Mouse (Mus musculus) kidney, embryonic 15.5 days (tissue): Measurements from ENCODE around the gene Dgcr2. TPM values are rescaled to one million over a fixed set of nuclear protein-coding genes. Genes with fewer than 3 reads are reported as not detected.

Source experiments
- ATAC-seq: fragments of 200-750 bp; cut with Nextera tagmentation; replicated peaks from 2 replicates; pipeline ENCODE4 v1.8.0; 2017; ENCODE audit warnings: moderate TSS enrichment; ENCODE audit not compliant: low FRiP score
- H3K27ac ChIP-seq: fragments of 300-500 bp; sonication (generic); 2 replicates; pipeline ENCODE4 v1.5.1; 2015; ENCODE audit warnings: mild to moderate bottlenecking, inconsistent platforms
- H3K27me3 ChIP-seq: fragments of 300-500 bp; sonication (generic); 2 replicates; pipeline ENCODE4 v1.6.1; 2015; ENCODE audit warnings: inconsistent platforms
- H3K36me3 ChIP-seq: fragments of 300-500 bp; sonication (generic); 2 replicates; pipeline ENCODE4 v1.6.1; 2015; ENCODE audit warnings: inconsistent platforms
- H3K4me1 ChIP-seq: fragments of 300-500 bp; sonication (generic); 2 replicates; pipeline ENCODE4 v1.6.1; 2015; ENCODE audit warnings: inconsistent platforms
- H3K4me2 ChIP-seq: fragments of 300-500 bp; sonication (generic); 2 replicates; pipeline ENCODE4 v1.6.1; 2015; ENCODE audit warnings: moderate library complexity, mild to moderate bottlenecking, inconsistent platforms
- H3K4me3 ChIP-seq: fragments of 300-500 bp; sonication (generic); replicated peaks from 2 replicates; pipeline ENCODE4 v1.5.1; 2015; ENCODE audit warnings: mild to moderate bottlenecking, inconsistent platforms
- H3K9ac ChIP-seq: fragments of 300-500 bp; sonication (generic); 2 replicates; pipeline ENCODE4 v1.6.1; 2015; ENCODE audit warnings: mild to moderate bottlenecking, inconsistent platforms
- H3K9me3 ChIP-seq: fragments of 300-500 bp; sonication (generic); replicated peaks from 2 replicates; pipeline ENCODE4 v1.6.1; 2016; ENCODE audit warnings: inconsistent platforms
- WGBS: fragments of 180-500 bp; shearing (Covaris S2); methylation state at CpG from one replicate; pipeline ENCODE4 v1.1.7; 2015; ENCODE audit warnings: mixed read lengths; 5-methylcytosine and 5-hydroxymethylcytosine counted together
- polyA plus RNA-seq: library from polyadenylated mRNA; unstranded; fragments of >200 nt; fragmentation: Nextera tagmentation; extraction: Ambion mirVana; gene quantifications from 2 replicates; pipeline ENCODE4 v1.2.1, GENCODE M21; 2015

Dgcr2 gene
- 86.0 and 91.9 TPM in 2 replicates for polyA plus RNA-seq

DNA sequence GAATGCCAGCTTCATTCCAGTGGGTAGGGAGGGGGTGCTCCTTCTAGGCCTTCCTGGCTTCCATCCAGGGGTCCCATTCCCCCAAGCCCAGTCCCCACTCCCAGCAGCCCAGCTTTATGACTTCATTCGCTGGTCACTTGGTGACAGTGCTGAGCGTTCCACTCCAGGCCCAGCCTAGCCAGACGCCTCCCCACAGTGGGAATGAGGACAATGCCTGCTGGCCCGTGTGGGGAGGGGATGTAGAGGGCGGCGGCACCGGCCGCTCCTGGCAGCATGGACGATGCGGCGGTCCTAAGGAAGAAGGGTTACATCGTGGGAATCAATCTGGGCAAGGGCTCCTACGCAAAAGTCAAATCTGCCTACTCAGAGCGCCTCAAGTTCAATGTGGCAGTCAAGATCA is at the start of gene Dgcr2, which contains the start of gene Tssk2:
TSS of gene Dgcr2 (minus strand) at position 101 of the 400 bp plus-strand sequence.
TSS of gene Tssk2 (plus strand) at position 176 of the 400 bp plus-strand sequence.
- Histone ChIP-seq H3K27me3 (no peaks in the 10 kb centered on the region), H3K36me3 (peaks cover 55% of the 10 kb centered on the region), H3K27ac (no peak within 1 kb of the TSS), H3K4me2 (no peak within 1 kb of the TSS), H3K4me1 (no peaks in the 10 kb centered on the region), H3K4me3 (no peak within 1 kb of the TSS), H3K9me3 (no peaks in the 10 kb centered on the region), H3K9ac (no peak within 1 kb of the TSS)
- 93% methylated on average over 14 of the region's 14 CpGs for WGBS
- no peak for ATAC-seq

- H3K27me3 ChIP-seq: no peaks in the 10 kb centered on the region
- peak overlapping the region; percentile 71 for H3K27ac ChIP-seq
- H3K9me3 ChIP-seq: no peaks in the 10 kb centered on the region
- ATAC-seq: peak; percentile 92
- no peak overlapping the region for H3K9ac ChIP-seq
- WGBS: 42% methylated on average over 7 of the region's 7 CpGs
- H3K4me1 ChIP-seq: 0 out of 2 replicates have a peak, but pooled peaks cover 5% of the 10 kb centered on the region
- no peak overlapping the region for H3K4me3 ChIP-seq
- H3K4me2 ChIP-seq: 0 out of 2 replicates have a peak overlapping the region, but pooled peaks have one; percentile 19
- no peaks in the 10 kb centered on the region for H3K36me3 ChIP-seq
Observed at GRCm38 (mm10) chr16:17945081-17945831, 46.9 kb upstream of the Dgcr2 start.

DNA sequence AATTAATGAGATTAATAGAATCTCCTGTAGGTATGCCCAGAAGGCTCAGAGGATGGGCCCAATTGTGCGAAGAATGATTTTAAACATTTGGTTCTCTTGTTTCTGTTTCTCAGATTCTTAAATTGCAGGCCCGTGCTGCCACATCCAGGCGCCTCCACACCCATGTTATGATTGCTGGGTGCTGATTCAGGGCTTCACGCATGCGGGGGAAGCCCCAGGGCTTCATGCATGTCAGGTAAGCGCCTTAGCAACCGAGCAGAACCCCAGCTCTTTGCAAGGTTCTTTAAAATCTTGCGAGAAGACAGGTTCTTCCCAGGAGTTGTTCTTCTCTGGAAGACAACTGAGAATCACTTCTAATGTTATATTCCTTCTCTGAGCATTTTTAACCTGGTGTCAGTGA is 45.1 kb upstream of the Dgcr2 start:
- H3K27ac ChIP-seq: no peak overlapping the region
- ATAC-seq: no peak

DNA sequence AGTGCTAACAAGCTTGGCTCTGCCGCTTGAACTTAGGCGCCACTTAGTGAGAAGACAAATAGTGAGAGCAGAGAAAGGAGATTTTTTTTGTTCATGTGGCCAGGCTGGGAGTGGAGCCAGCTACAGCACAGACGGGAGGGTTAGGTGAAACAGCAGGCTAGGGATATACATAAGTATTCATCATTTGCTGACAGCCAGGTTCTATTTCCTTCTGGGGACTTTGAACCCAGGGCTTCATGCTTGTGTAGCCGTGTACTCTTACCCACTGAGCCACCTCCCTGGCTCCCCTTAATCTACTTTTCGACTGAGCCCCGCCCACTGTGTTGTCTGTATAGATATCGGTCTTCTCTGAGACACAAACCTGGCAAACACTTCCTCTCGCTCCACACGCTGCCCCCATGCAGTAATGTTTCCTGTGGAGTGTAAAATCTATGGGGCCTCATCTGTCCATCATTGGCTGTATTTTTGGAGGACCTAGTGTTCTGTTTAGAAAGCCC is 40.9 kb upstream of the Dgcr2 start:
- H3K4me2 ChIP-seq: no peak overlapping the region
- H3K4me1 ChIP-seq: peaks cover 6% of the 10 kb centered on the region; the same call in 1 of the 2 replicates
- no peak overlapping the region for H3K4me3 ChIP-seq
- H3K9me3 ChIP-seq: no peaks in the 10 kb centered on the region
- no peaks in the 10 kb centered on the region for H3K36me3 ChIP-seq
- ATAC-seq: no peak; the same call in 1 of the 2 replicates
- no peak overlapping the region for H3K9ac ChIP-seq
- 55% methylated on average over 9 of the region's 9 CpGs for WGBS
- H3K27me3 ChIP-seq: peaks cover 19% of the 10 kb centered on the region; the same call in 1 of the 2 replicates
- H3K27ac ChIP-seq: no peak overlapping the region

More for the DNA sequence above, 45.1 kb upstream of the Dgcr2 start:
- Histone ChIP-seq H3K4me1 (peaks cover 11% of the 10 kb centered on the region; the same call in 1 of the 2 replicates), H3K27me3 (no peaks in the 10 kb centered on the region), H3K9me3 (no peaks in the 10 kb centered on the region), H3K4me2 (no peak overlapping the region), H3K36me3 (no peaks in the 10 kb centered on the region), H3K9ac (no peak overlapping the region), H3K4me3 (no peak overlapping the region)
- 63% methylated on average over 8 of the region's 8 CpGs for WGBS

DNA sequence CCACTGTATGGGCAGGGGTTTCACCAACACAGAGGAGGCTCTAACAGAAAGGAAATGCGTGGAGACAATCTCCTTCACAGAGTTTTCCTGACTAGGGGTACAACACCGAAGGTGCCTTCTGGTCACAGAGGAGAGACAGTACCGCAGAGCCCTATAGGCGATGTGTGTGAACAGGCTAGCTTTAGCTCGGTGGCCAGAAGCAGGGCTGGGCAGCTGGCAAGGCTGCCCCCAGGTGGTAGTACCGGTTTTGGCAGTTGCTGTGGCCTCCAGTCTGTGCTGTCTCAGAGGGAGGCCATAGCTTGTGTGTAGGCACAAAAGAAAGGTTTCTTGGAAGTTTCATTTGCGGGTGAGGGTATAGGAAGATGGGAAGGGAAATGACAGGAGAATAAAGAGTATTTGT is 40.5 kb upstream of the Dgcr2 start:
- 15% methylated on average over 7 of the region's 7 CpGs for whole genome bisulfite sequencing

GRCm38 (mm10) chr16:17938187-17938586 is 39.8 kb upstream of the Dgcr2 start:
- no peak overlapping the region for H3K9ac ChIP-seq
- no peaks in the 10 kb centered on the region for H3K36me3 ChIP-seq
- peaks cover 19% of the 10 kb centered on the region; the same call in 1 of the 2 replicates for H3K27me3 ChIP-seq
- H3K27ac ChIP-seq: no peak overlapping the region
- WGBS: 75% methylated on average over 7 of the region's 7 CpGs
- H3K4me3 ChIP-seq: no peak overlapping the region
- H3K9me3 ChIP-seq: no peaks in the 10 kb centered on the region
- no peak overlapping the region for H3K4me2 ChIP-seq
- peaks cover 6% of the 10 kb centered on the region; the same call in 1 of the 2 replicates for H3K4me1 ChIP-seq
- no peak for ATAC-seq

More for the DNA sequence above, 40.5 kb upstream of the Dgcr2 start:
- no peaks in the 10 kb centered on the region for H3K9me3 ChIP-seq
- H3K4me2 ChIP-seq: no peak overlapping the region
- H3K27me3 ChIP-seq: peaks cover 19% of the 10 kb centered on the region; the same call in 1 of the 2 replicates
- peaks cover 6% of the 10 kb centered on the region; the same call in 1 of the 2 replicates for H3K4me1 ChIP-seq
- H3K27ac ChIP-seq: no peak overlapping the region
- ATAC-seq: peak; percentile 88
- no peak overlapping the region for H3K9ac ChIP-seq
- no peaks in the 10 kb centered on the region for H3K36me3 ChIP-seq
- no peak overlapping the region for H3K4me3 ChIP-seq

DNA sequence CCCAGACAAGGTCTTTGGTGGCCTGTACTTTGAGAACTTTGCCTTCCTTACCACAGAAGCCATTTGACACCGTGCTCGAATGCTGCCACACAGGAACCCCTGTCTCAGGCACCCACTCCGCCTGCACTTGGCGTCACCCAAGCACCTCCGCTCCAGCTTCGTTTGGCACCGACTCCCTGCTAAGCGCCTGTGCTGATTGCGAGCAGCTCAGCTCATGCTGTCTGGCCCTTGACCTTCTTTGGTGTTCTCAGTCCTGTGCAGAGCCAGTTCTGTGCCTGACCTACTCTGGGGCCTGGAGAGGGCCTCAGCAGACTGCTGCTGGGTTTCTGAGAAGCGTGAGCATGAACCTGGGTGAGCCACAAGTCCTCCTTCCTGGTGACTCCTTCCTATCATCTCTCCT is 38.4 kb upstream of the Dgcr2 start:
- ATAC-seq: no peak
- Histone ChIP-seq H3K36me3 (no peaks in the 10 kb centered on the region), H3K27ac (no peak overlapping the region), H3K4me3 (no peak overlapping the region), H3K27me3 (peaks cover 19% of the 10 kb centered on the region; the same call in 1 of the 2 replicates), H3K9ac (no peak overlapping the region), H3K4me1 (peaks cover 6% of the 10 kb centered on the region; the same call in 1 of the 2 replicates), H3K9me3 (no peaks in the 10 kb centered on the region), H3K4me2 (no peak overlapping the region)
- WGBS: 78% methylated on average over 10 of the region's 10 CpGs

DNA sequence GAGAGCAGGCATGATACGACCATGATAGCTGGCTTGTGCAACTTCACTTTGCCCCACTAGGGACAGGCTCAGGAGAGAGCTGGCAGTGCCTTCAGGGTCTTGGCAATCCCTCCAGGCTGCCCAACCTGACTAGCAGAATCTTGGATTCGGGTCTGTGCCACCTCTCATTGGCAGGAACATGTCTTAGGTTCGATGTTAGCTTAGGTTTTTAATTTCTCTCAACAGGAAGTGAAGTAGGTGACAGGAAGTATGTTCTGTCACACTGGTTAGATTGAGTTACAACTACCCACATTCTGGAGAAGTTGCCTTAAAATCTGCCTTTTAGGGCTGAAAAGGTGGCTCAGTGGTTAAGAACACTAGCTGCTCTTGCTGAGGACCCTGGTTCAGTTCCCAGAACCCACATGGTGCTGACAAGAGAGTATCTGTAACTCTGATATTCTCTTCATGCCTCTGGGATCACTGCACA is 36.1 kb upstream of the Dgcr2 start:
- no peaks in the 10 kb centered on the region for H3K36me3 ChIP-seq
- H3K27ac ChIP-seq: no peak overlapping the region
- 61% methylated on average over 3 of the region's 3 CpGs for WGBS
- H3K27me3 ChIP-seq: peaks cover 19% of the 10 kb centered on the region; the same call in 1 of the 2 replicates
- H3K9me3 ChIP-seq: no peaks in the 10 kb centered on the region
- no peak overlapping the region for H3K9ac ChIP-seq
- no peak for ATAC-seq
- H3K4me3 ChIP-seq: no peak overlapping the region
- peaks cover 6% of the 10 kb centered on the region; the same call in 1 of the 2 replicates for H3K4me1 ChIP-seq
- H3K4me2 ChIP-seq: no peak overlapping the region

- 68% methylated on average over 9 of the region's 9 CpGs for WGBS
- Histone ChIP-seq H3K4me3 (no peak overlapping the region), H3K36me3 (no peaks in the 10 kb centered on the region), H3K4me2 (no peak overlapping the region), H3K4me1 (0 out of 2 replicates have a peak, but pooled peaks cover 2% of the 10 kb centered on the region), H3K9ac (no peak overlapping the region), H3K27me3 (peaks cover 19% of the 10 kb centered on the region; the same call in 1 of the 2 replicates), H3K9me3 (no peaks in the 10 kb centered on the region), H3K27ac (no peak overlapping the region)
- ATAC-seq: no peak
Observed at GRCm38 (mm10) chr16:17933594-17934444, 35.5 kb upstream of the Dgcr2 start.

DNA sequence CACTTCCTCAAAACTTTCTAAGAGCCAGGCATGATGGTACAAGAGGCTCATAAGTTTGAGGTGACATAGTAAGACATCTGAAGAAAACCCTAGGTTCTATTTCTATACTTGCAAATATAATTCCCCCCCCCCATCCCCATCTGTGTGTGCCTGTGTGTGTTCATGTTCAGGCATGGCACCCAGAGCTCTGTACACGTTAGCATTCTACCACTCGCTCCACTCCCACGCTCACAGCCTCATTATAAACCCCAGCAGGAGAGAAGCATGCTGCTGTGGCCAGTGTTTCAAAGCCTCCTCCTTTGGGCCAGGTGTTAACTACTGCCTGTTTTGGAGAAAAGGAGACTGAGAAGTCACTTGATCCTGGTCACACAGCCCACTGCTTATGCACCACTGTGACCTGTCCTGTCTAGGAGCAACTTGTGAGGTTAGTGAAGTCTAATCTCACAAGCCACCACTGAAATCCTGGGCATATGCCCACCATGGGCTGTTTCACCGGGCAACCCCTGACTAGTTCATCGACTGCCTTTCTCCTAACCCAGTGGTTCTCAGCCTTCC is 33.6 kb upstream of the Dgcr2 start:
- Histone ChIP-seq H3K9me3 (no peaks in the 10 kb centered on the region), H3K4me1 (peaks cover 15% of the 10 kb centered on the region), H3K27me3 (peaks cover 12% of the 10 kb centered on the region; the same call in 1 of the 2 replicates), H3K4me2 (no peak overlapping the region), H3K27ac (no peak overlapping the region), H3K36me3 (no peaks in the 10 kb centered on the region), H3K9ac (no peak overlapping the region), H3K4me3 (no peak overlapping the region)
- ATAC-seq: no peak
- WGBS: 72% methylated on average over 5 of the region's 5 CpGs

DNA sequence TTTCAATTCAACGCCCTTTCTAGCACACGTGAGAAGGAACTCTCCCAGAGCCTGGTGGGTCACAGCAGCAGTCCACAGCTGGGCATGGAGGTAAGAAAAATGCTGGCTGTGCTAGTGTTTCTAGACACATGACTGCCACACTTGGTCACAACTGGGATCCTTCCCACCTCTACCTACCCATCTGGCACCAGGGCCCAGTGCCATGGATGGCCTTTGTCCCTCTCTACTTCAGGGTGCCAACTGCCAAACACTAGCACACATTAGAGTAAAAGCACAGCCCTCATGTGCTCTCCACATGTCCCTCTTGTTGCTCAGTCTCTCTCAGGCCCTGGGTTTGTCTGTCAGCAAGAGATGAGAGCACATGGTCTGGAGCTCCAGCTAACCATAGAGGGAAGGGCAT is 31.3 kb upstream of the Dgcr2 start:
- no peak overlapping the region for H3K4me3 ChIP-seq
- H3K27ac ChIP-seq: no peak overlapping the region
- H3K27me3 ChIP-seq: no peaks in the 10 kb centered on the region; the same call in 1 of the 2 replicates
- no peaks in the 10 kb centered on the region for H3K9me3 ChIP-seq
- peaks cover 20% of the 10 kb centered on the region for H3K4me1 ChIP-seq
- H3K36me3 ChIP-seq: peaks cover 19% of the 10 kb centered on the region
- no peak overlapping the region for H3K4me2 ChIP-seq
- ATAC-seq: no peak
- WGBS: 76% methylated on average over 2 of the region's 2 CpGs
- no peak overlapping the region for H3K9ac ChIP-seq
